Mouse (Mus musculus) forebrain, embryonic 10.5 days (tissue): ENCODE results near the gene Grm1. TPM values are rescaled to one million over a fixed set of nuclear protein-coding genes. Genes with fewer than 3 reads are reported as not detected.

ENCODE experiments used
- DNase-seq: peaks from one replicate; pipeline ENCODE4 v3.0.0-alpha.2; 2017; ENCODE audit warnings: low spot score; ENCODE audit errors: extremely low spot score
- H3K27ac ChIP-seq: fragments of 300-500 bp; sonication (generic); 2 replicates; pipeline ENCODE4 v1.5.1; 2016; ENCODE audit warnings: mild to moderate bottlenecking
- H3K27me3 ChIP-seq: fragments of 300-500 bp; sonication (generic); 2 replicates; pipeline ENCODE4 v1.6.1; 2016; ENCODE audit warnings: mild to moderate bottlenecking; ENCODE audit not compliant: poor library complexity, severe bottlenecking
- H3K36me3 ChIP-seq: fragments of 300-500 bp; sonication (generic); replicated peaks from 2 replicates; pipeline ENCODE4 v1.6.1; 2016; ENCODE audit warnings: mild to moderate bottlenecking, moderate library complexity
- H3K4me1 ChIP-seq: fragments of 300-500 bp; sonication (generic); 2 replicates; pipeline ENCODE4 v1.6.1; 2016
- H3K4me3 ChIP-seq: fragments of 300-500 bp; sonication (generic); 2 replicates; pipeline ENCODE4 v1.5.1; 2016; ENCODE audit warnings: mild to moderate bottlenecking, moderate library complexity
- H3K9me3 ChIP-seq: fragments of 300-500 bp; sonication (generic); 2 replicates; pipeline ENCODE4 v1.6.1; 2016; ENCODE audit warnings: mild to moderate bottlenecking, moderate library complexity
- WGBS: fragments of 180-500 bp; shearing (Covaris S2); methylation state at CpG from one replicate; pipeline ENCODE4 v1.1.7; 2016; 5-methylcytosine and 5-hydroxymethylcytosine counted together
- polyA plus RNA-seq: library from polyadenylated mRNA; unstranded; fragments of >200 nt; fragmentation: Nextera tagmentation; extraction: Ambion mirVana; gene quantifications from 2 replicates; pipeline ENCODE4 v1.2.1, GENCODE M21; 2016

Grm1 gene
- polyA plus RNA-seq, 1 experiment from 2014 or later = 0.10 TPM

- Histone ChIP-seq H3K4me1 (no peaks in the 10 kb centered on the region), H3K4me3 (no peak overlapping the region), H3K27me3 (no peaks in the 10 kb centered on the region), H3K9me3 (no peaks in the 10 kb centered on the region), H3K36me3 (no peaks in the 10 kb centered on the region), H3K27ac (no peak overlapping the region)
- WGBS = 90% methylated on average over 2 of the region's 2 CpGs
- no peak for DNase-seq
Measured at GRCm38 (mm10) chr10:10944003-10944402, 138.2 kb downstream of the Grm1 start.

GRCm38 (mm10) chr10:10942248-10942647, 139.9 kb downstream of the Grm1 start:
- H3K4me1 ChIP-seq = no peaks in the 10 kb centered on the region
- 85% methylated on average over 6 of the region's 6 CpGs for WGBS
- no peaks in the 10 kb centered on the region for H3K27me3 ChIP-seq
- H3K36me3 ChIP-seq = no peaks in the 10 kb centered on the region
- no peak for DNase-seq
- no peaks in the 10 kb centered on the region for H3K9me3 ChIP-seq
- no peak overlapping the region for H3K4me3 ChIP-seq
- H3K27ac ChIP-seq = no peak overlapping the region

GRCm38 (mm10) chr10:10935806-10936205, 146.3 kb downstream of the Grm1 start:
- Histone ChIP-seq H3K4me3 (no peak overlapping the region), H3K4me1 (no peaks in the 10 kb centered on the region), H3K36me3 (no peaks in the 10 kb centered on the region), H3K9me3 (no peaks in the 10 kb centered on the region), H3K27ac (no peak overlapping the region), H3K27me3 (no peaks in the 10 kb centered on the region)
- no peak for DNase-seq
- 80% methylated on average over 3 of the region's 3 CpGs for WGBS

- H3K27ac ChIP-seq = no peak overlapping the region
- no peak for DNase-seq
- 69% methylated on average over 2 of the region's 2 CpGs for WGBS
Measured at GRCm38 (mm10) chr10:10929672-10930071, 152.5 kb downstream of the Grm1 start.

GRCm38 (mm10) chr10:10928798-10929366, 153.3 kb downstream of the Grm1 start:
- H3K4me1 ChIP-seq = peaks cover 14% of the 10 kb centered on the region
- 85% methylated on average over 5 of the region's 5 CpGs for WGBS
- no peak for DNase-seq
- H3K4me3 ChIP-seq = no peak overlapping the region
- no peaks in the 10 kb centered on the region for H3K27me3 ChIP-seq
- no peaks in the 10 kb centered on the region for H3K9me3 ChIP-seq
- H3K36me3 ChIP-seq = no peaks in the 10 kb centered on the region
- no peak overlapping the region for H3K27ac ChIP-seq

More at GRCm38 (mm10) chr10:10929672-10930071, 152.5 kb downstream of the Grm1 start:
- Histone ChIP-seq H3K4me3 (no peak overlapping the region), H3K9me3 (no peaks in the 10 kb centered on the region), H3K4me1 (peaks cover 14% of the 10 kb centered on the region), H3K36me3 (no peaks in the 10 kb centered on the region), H3K27me3 (no peaks in the 10 kb centered on the region)

GRCm38 (mm10) chr10:10917857-10918399, 164.2 kb downstream of the Grm1 start:
- Histone ChIP-seq H3K27ac (no peak overlapping the region), H3K4me3 (no peak overlapping the region), H3K36me3 (no peaks in the 10 kb centered on the region), H3K9me3 (no peaks in the 10 kb centered on the region), H3K27me3 (no peaks in the 10 kb centered on the region), H3K4me1 (no peaks in the 10 kb centered on the region)
- 88% methylated on average over 7 of the region's 7 CpGs for WGBS
- no peak for DNase-seq

- WGBS = 91% methylated on average over 4 of the region's 4 CpGs
Measured at GRCm38 (mm10) chr10:10913621-10914020, 168.5 kb downstream of the Grm1 start.

GRCm38 (mm10) chr10:10890221-10890620, 191.9 kb downstream of the Grm1 start:
- WGBS = 77% methylated on average over 1 of the region's 1 CpGs
- H3K27ac ChIP-seq = no peak overlapping the region
- H3K9me3 ChIP-seq = no peaks in the 10 kb centered on the region
- H3K4me3 ChIP-seq = no peak overlapping the region
- no peaks in the 10 kb centered on the region for H3K36me3 ChIP-seq
- no peak for DNase-seq
- H3K27me3 ChIP-seq = no peaks in the 10 kb centered on the region
- peaks cover 2% of the 10 kb centered on the region for H3K4me1 ChIP-seq

More at GRCm38 (mm10) chr10:10913621-10914020, 168.5 kb downstream of the Grm1 start:
- H3K9me3 ChIP-seq = no peaks in the 10 kb centered on the region
- no peak for DNase-seq
- no peak overlapping the region for H3K4me3 ChIP-seq
- no peaks in the 10 kb centered on the region for H3K4me1 ChIP-seq
- no peaks in the 10 kb centered on the region for H3K36me3 ChIP-seq
- no peak overlapping the region for H3K27ac ChIP-seq
- no peaks in the 10 kb centered on the region for H3K27me3 ChIP-seq

GRCm38 (mm10) chr10:10888521-10888920, 193.6 kb downstream of the Grm1 start:
- Histone ChIP-seq H3K4me3 (no peak overlapping the region), H3K9me3 (no peaks in the 10 kb centered on the region), H3K36me3 (no peaks in the 10 kb centered on the region), H3K27me3 (no peaks in the 10 kb centered on the region), H3K27ac (no peak overlapping the region), H3K4me1 (peaks cover 9% of the 10 kb centered on the region)
- WGBS = 82% methylated on average over 9 of the region's 9 CpGs
- DNase-seq = no peak

GRCm38 (mm10) chr10:10884992-10885391, 197.2 kb downstream of the Grm1 start:
- Histone ChIP-seq H3K27me3 (no peaks in the 10 kb centered on the region), H3K9me3 (no peaks in the 10 kb centered on the region), H3K27ac (no peak overlapping the region), H3K4me3 (no peak overlapping the region), H3K4me1 (peaks cover 9% of the 10 kb centered on the region), H3K36me3 (no peaks in the 10 kb centered on the region)
- peak; percentile 14 for DNase-seq
- WGBS = 18% methylated on average over 2 of the region's 2 CpGs

GRCm38 (mm10) chr10:10872142-10872541, 210.0 kb downstream of the Grm1 start:
- 48% methylated on average over 3 of the region's 3 CpGs for WGBS
- Histone ChIP-seq H3K27me3 (no peaks in the 10 kb centered on the region), H3K4me1 (0 out of 2 replicates have a peak, but pooled peaks cover 5% of the 10 kb centered on the region), H3K4me3 (no peak overlapping the region), H3K36me3 (no peaks in the 10 kb centered on the region), H3K9me3 (no peaks in the 10 kb centered on the region), H3K27ac (no peak overlapping the region)
- no peak for DNase-seq

- 0 out of 2 replicates have a peak, but pooled peaks cover 5% of the 10 kb centered on the region for H3K4me1 ChIP-seq
- 90% methylated on average over 2 of the region's 2 CpGs for WGBS
- H3K4me3 ChIP-seq = no peak overlapping the region
- DNase-seq = no peak
- H3K36me3 ChIP-seq = no peaks in the 10 kb centered on the region
- H3K27ac ChIP-seq = no peak overlapping the region
- no peaks in the 10 kb centered on the region for H3K27me3 ChIP-seq
- no peaks in the 10 kb centered on the region for H3K9me3 ChIP-seq
Measured at GRCm38 (mm10) chr10:10870271-10870670, 211.9 kb downstream of the Grm1 start.

- no peaks in the 10 kb centered on the region for H3K9me3 ChIP-seq
- 86% methylated on average over 2 of the region's 2 CpGs for WGBS
Measured at GRCm38 (mm10) chr10:10866278-10866677, 215.9 kb downstream of the Grm1 start.

More at GRCm38 (mm10) chr10:10866278-10866677, 215.9 kb downstream of the Grm1 start:
- no peak overlapping the region for H3K27ac ChIP-seq
- H3K4me1 ChIP-seq = peaks cover 17% of the 10 kb centered on the region
- no peak overlapping the region for H3K4me3 ChIP-seq
- DNase-seq = no peak
- no peaks in the 10 kb centered on the region for H3K27me3 ChIP-seq
- H3K36me3 ChIP-seq = no peaks in the 10 kb centered on the region
